8 mouse cellular contexts compared by ENCODE assay signal in the genomic region with DNA sequence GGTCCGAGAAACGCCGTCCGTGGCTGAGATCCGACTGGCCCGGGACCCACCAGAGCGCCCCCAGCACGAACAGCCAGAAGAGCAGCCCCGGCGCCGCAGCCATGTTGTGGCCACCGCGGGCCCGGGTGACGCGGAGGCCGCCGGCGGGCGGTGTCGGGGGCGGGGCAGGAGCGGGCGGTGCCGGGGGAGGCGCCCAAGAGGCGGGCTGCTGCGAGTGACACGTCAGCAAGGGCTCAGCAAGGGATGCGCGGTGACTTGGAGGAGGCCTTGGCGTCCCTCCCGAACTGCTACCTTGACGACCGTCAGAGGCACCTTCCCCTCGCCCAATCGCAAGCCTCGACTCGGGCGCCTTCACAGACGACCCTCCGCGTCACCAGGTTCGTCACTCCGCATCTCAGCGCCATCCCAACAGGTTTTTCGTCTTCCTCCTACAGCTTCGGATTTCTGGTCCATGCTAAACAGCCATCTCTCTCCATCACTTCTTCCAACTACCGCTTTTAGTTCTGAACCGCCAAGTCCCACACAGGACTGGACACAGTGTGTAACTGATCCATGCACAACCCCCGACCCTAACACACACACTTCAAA. TPM values are rescaled to one million over a fixed set of nuclear protein-coding genes. Genes with fewer than 3 reads are reported as not detected.
DNase-seq lines count a peak whose midpoint lies in the region; ATAC-seq and TF ChIP-seq lines count a peak whose summit lies in the region.

A gene (minus strand): TSS at position 127 of the 588 bp plus-strand sequence.

- peak; percentile 98 for ATAC-seq in forebrain, embryonic 13.5 days
- ATAC-seq in liver, postnatal 0 days = peak; percentile 99
- ATAC-seq in neural tube, embryonic 14.5 days (ENCODE audit: low read depth) = peak; percentile 98

- TF ChIP-seq EP300 in liver, postnatal 0 days (IDR thresholded peaks at IDR 0.05; ENCODE audit: low read depth) = no peak

- H3K4me1 ChIP-seq in E14TG2a.4 (replicated peaks; ENCODE audit: low read depth, low read length) = peaks cover 14% of the 10 kb centered on the region
- peaks cover 16% of the 10 kb centered on the region for H3K4me1 ChIP-seq in forebrain, embryonic 13.5 days
- peaks cover 14% of the 10 kb centered on the region for H3K4me1 ChIP-seq in liver, postnatal 0 days (ENCODE audit: insufficient read depth)
- 0 out of 2 replicates have a peak, but pooled peaks cover 5% of the 10 kb centered on the region for H3K4me1 ChIP-seq in neural tube, embryonic 14.5 days (ENCODE audit: control insufficient read depth, insufficient read depth, low read length)

- DNase-seq in c-Kit-positive CD71-positive TER-119-positive erythroid progenitor cells, embryonic 14.5 days (ENCODE audit: low spot score) = peak; percentile 79
- DNase-seq in heart, postnatal 10 days = peak; percentile 94 to 96
- DNase-seq in large intestine, adult 2 months (ENCODE audit: low read depth, low spot score) = no peak
- DNase-seq in liver, postnatal 0 days = peak; percentile 93
- peak; percentile 95 for DNase-seq in testis, postnatal 10 days (ENCODE audit: low spot score)

- H3K27ac ChIP-seq in forebrain, embryonic 13.5 days = peak within 1 kb of the TSS; percentile 59
- H3K27ac ChIP-seq in liver, postnatal 0 days (ENCODE audit: low read depth) = peak within 1 kb of the TSS; percentile 68
- peak within 1 kb of the TSS; percentile 72 for H3K27ac ChIP-seq in neural tube, embryonic 14.5 days (ENCODE audit: low read depth, low read length)

- peaks cover 16% of the 10 kb centered on the region for H3K27me3 ChIP-seq in E14TG2a.4 (ENCODE audit: insufficient read depth, low read length)
- no peaks in the 10 kb centered on the region for H3K27me3 ChIP-seq in forebrain, embryonic 13.5 days
- no peaks in the 10 kb centered on the region for H3K27me3 ChIP-seq in liver, postnatal 0 days (ENCODE audit: insufficient read depth, low read length)
- no peaks in the 10 kb centered on the region for H3K27me3 ChIP-seq in neural tube, embryonic 14.5 days (ENCODE audit: control insufficient read depth, insufficient read depth, low read length)

- under 1% methylated on average over 45 of the region's 51 CpGs for WGBS in forebrain, embryonic 13.5 days
- WGBS in large intestine, adult 2 months = under 1% methylated on average over 51 of the region's 51 CpGs
- WGBS in liver, postnatal 0 days (ENCODE audit: insufficient replicate concordance) = 3% methylated on average over 50 of the region's 51 CpGs
- WGBS in neural tube, embryonic 14.5 days = under 1% methylated on average over 39 of the region's 51 CpGs

- intact Hi-C loops in heart, postnatal 10 days (cut with DNase I) = loop anchor here (2.0 kb wide), 1 partner anchor 19 kb away; a partner anchor contains a TSS

- peak within 1 kb of the TSS; percentile 83 for H3K9ac ChIP-seq in forebrain, embryonic 13.5 days
- H3K9ac ChIP-seq in liver, postnatal 0 days (replicated peaks) = peak within 1 kb of the TSS; percentile 92
- H3K9ac ChIP-seq in neural tube, embryonic 14.5 days (replicated peaks; ENCODE audit: low read depth, low read length) = peak within 1 kb of the TSS; percentile 82

- H3K9me3 ChIP-seq in E14TG2a.4 (ENCODE audit: low read length) = peaks cover 1% of the 10 kb centered on the region; the same call in 1 of the 2 replicates
- H3K9me3 ChIP-seq in forebrain, embryonic 13.5 days (replicated peaks) = no peaks in the 10 kb centered on the region
- peaks cover under 1% of the 10 kb centered on the region; the same call in 1 of the 2 replicates for H3K9me3 ChIP-seq in liver, postnatal 0 days (ENCODE audit: low read length)
- H3K9me3 ChIP-seq in neural tube, embryonic 14.5 days (ENCODE audit: control insufficient read depth, low read length) = no peaks in the 10 kb centered on the region

- TF ChIP-seq CTCF in E14TG2a.4 (conservative IDR thresholded peaks at IDR 0.05; ENCODE audit: low read length) = no peak
- TF ChIP-seq CTCF in liver, postnatal 0 days (IDR thresholded peaks at IDR 0.05; ENCODE audit: low read depth) = peak; percentile 31; the same call in 1 of the 2 replicates

- peak within 1 kb of the TSS; percentile 88 for H3K4me2 ChIP-seq in forebrain, embryonic 13.5 days
- H3K4me2 ChIP-seq in liver, postnatal 0 days (ENCODE audit: low read depth, low read length) = peak within 1 kb of the TSS; percentile 95
- peak within 1 kb of the TSS; percentile 90 for H3K4me2 ChIP-seq in neural tube, embryonic 14.5 days (ENCODE audit: low read depth, low read length)

- H3K4me3 ChIP-seq in E14TG2a.4 (replicated peaks; ENCODE audit: low read length) = peak within 1 kb of the TSS; percentile 92
- peak within 1 kb of the TSS; percentile 74 for H3K4me3 ChIP-seq in forebrain, embryonic 13.5 days
- H3K4me3 ChIP-seq in liver, postnatal 0 days (ENCODE audit: low read depth, low read length) = peak within 1 kb of the TSS; percentile 94
- peak within 1 kb of the TSS; percentile 65 for H3K4me3 ChIP-seq in neural tube, embryonic 14.5 days (ENCODE audit: low read depth, low read length)

- H3K36me3 ChIP-seq in E14TG2a.4 (ENCODE audit: insufficient read depth, low read length) = peaks cover 9% of the 10 kb centered on the region
- H3K36me3 ChIP-seq in forebrain, embryonic 13.5 days (ENCODE audit: poor library complexity, severe bottlenecking) = peaks cover 7% of the 10 kb centered on the region
- peaks cover 4% of the 10 kb centered on the region for H3K36me3 ChIP-seq in liver, postnatal 0 days (replicated peaks; ENCODE audit: insufficient read depth, low read length)
- H3K36me3 ChIP-seq in neural tube, embryonic 14.5 days (ENCODE audit: control insufficient read depth, insufficient read depth, low read length) = peaks cover 5% of the 10 kb centered on the region; the same call in 1 of the 2 replicates

RNA-seq across cellular contexts. Expression of the gene that starts here (rescaled TPM):
- 90.0 and 98.0 TPM in 2 replicates for polyA plus RNA-seq in forebrain, embryonic 13.5 days (2015; fragmentation: Nextera tagmentation; extraction: Ambion mirVana)
- 100 to 1,000 TPM; 107 to 115 TPM for total RNA-seq in heart, postnatal 10 days (2021)
- polyA plus RNA-seq in large intestine, adult 2 months (2012; rRNA removed) = 62.7 and 78.0 TPM in 2 replicates
- 28.2 and 30.0 TPM in 2 replicates for polyA plus RNA-seq in liver, postnatal 0 days (2015; fragmentation: Nextera tagmentation; extraction: Ambion mirVana)
- 112 and 134 TPM in 2 replicates for polyA plus RNA-seq in neural tube, embryonic 14.5 days (2014; fragmentation: Nextera tagmentation; extraction: Ambion mirVana)
